Mouse (Mus musculus): Measurements from ENCODE around the gene Lmna.

Gene Lmna

DNA sequence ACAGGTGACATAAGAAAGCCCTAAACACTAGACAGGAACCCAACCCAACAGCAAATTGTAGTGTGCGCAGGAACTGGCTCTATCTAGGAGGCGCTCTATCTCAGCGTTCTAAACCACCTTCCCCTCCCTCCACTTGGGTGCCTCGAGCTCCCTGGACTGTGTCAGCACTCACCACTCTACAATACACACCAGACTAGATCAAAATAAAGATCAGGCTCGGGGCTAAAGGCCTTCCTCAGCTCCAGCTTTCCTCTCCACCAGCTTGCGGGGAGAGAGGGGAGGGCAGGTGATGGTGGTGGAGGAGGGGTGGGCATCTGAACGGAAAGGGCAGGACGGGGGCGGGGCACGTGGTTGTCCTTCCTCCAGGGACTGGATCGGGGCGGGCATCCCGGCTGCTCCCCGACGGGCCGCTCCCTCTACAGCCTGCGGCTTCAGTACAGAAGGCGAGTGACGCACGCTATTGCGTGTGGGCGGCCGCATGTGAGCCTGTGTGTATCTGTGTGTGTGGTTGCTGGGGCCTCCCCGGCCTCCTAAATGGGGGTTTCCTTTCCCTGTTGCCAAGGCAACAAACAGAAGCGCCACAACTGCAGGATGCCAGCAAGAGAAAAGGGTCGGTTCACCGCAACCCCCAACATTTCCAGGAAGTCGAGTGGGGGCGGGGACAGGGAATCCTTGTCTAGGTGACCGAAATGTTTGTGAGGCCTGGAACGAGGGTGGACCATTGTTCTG, at the start of gene Lmna:
Gene Lmna (minus strand): TSS at position 265 of the 729 bp plus-strand sequence.
- DNase-seq = peak; percentile 93

DNA sequence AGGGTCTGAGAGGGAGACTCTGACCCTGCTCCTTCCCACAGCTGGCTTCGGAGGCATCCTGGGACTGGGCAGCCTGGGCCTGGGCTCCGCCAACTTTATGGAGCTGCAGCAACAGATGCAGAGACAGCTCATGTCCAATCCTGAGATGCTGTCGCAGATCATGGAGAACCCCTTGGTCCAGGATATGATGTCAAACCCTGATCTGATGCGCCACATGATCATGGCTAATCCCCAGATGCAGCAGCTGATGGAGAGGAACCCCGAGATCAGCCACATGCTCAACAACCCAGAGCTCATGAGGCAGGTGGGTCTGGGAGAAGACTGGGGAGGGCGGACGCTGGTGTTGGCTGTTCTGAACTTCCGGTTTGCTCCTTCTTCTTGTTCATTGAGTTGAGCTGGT, 46.9 kb upstream of the Lmna start:
- no peak for DNase-seq

DNA sequence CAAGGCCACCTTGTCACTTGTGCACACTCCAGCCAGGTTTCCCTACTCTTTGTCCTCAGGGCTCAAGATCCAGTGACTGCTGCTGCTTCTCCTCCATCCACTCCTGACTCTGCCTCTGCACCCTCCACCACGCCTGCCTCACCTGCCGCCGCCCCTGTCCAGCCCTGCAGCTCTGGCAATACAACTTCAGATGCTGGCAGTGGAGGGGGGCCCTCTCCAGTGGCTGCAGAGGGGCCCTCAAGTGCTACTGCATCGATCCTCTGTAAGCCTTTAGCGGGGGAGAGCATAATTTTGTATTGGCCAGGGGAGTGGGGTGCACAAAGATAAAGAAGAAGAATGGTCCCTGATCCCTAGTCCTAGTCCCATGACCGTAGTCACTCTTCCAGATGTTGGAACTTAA, 46.0 kb upstream of the Lmna start:
- no peak for DNase-seq

DNA sequence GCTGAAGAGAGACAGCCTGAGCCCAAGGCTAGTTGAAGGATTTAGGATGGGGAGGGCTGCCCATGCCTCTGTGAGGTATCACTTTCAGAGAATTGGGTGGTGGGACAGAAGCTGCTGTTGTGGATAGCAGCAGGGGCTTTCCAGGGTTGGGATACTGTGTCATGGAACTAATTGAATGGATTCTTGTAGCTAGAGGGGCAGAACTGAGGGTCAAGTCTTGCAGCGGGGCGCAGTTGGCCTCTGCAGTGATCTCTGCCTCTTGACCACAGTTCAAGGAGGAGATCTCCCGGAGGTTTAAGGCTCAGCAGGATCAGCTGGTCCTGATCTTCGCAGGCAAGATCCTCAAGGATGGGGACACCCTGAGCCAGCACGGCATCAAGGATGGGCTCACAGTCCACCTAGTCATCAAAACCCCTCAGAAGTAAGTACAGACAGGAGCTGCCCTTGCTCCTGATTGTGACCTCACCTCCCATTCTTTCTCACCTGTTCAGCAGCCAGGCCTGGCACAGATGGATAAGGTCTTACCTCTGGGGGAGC, 45.4 kb upstream of the Lmna start:
- no peak for DNase-seq

DNA sequence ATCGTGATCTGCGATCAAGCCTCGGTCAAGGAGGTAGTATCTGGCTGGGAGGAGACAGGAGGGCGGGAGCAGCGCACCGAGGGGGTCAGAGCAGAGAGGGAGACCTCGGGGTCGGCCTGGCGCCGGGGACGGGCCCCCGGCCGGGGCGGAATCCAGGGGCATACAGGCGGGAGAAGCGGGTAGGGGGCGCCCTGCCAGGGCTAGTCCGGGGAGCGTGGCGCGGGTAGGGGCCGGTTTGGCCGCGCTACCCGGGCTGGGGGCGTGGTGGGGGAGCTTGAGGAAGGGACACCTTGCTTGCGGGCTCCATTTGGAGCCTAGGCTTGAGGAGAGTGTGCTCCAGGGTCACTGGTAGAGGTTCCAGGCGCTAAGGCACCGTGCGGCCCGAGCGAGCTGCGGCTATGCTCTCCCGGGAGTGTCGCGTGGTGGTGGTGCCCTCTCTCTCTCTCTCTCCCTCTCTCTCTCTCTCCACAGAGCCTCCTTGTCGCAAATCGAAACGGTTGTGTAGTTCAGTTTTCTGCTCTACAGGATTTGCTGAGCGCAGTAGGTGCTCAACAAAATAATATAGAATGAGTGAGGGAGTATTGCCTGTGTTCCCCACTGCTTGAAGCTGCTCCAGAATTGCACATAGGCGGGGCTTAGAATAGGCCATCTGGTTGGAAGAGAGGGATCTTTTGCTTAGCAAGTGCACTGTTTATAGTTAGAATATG, 44.3 kb upstream of the Lmna start:
- DNase-seq = peak; percentile 58

DNA sequence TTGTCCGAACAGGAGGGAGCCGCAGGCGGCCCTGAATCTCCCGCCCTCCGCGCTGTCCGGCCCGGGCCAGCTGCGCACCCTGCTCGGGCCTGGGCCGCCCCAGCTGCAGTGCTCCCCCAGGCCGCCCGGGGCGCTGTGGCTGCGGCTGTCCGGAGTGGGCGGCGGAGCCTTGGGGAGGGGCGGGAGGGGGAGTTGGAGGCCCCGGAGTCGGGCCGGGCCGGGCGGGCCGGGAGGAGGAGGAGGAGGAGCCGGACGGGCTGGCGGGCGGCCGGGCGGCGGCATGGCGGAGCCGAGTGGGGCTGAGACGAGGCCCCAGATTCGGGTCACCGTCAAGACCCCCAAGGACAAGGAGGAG, 43.7 kb upstream of the Lmna start, which contains the start of gene Ubqln4:
Gene Ubqln4 (plus strand): TSS at position 234 of the 355 bp plus-strand sequence.
- peak; percentile 93 for DNase-seq

DNA sequence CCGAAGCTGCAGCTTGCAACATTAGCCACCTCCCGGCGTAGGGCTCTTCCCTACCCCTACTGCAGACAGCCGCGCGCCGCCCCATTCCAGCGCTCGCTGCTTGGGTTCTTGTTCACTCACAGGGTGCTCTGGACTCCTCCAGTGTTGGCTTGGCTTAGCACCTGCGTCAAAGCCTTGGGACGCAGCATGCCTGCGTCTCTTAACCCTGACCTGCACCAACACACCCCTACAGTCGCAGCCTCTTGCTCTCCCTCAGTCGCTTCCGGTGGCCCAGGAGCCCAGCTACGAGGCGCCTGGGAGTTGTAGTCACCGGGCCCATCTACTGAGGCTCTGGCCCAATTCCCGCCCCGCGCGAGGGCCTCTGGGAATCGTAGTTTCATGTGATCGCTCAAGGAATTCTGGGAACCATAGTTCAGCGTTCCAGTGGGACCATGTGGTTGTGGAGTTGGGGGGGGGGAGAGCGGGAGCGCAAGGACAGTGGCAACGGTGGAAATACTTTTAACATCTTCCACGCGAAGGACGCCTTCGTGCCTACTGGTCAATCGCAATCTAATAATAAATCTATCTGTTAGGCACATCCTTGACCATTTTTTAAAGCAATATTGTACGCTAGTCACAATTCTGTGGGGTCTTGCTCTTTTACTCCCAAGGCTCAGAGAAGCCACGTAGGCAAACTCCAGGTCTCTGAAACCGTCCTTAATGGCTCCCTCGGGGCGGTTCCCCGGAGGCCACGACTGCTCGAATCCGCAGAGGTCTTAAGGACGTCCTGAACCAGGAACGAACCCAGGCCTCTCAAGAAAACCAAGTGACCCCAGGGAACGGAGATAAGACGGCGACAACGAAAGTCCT, 43.1 kb upstream of the Lmna start, which contains the start of gene Lamtor2:
Gene Lamtor2 (minus strand): TSS at position 399 of the 849 bp plus-strand sequence.
- DNase-seq = peak; percentile 97

DNA sequence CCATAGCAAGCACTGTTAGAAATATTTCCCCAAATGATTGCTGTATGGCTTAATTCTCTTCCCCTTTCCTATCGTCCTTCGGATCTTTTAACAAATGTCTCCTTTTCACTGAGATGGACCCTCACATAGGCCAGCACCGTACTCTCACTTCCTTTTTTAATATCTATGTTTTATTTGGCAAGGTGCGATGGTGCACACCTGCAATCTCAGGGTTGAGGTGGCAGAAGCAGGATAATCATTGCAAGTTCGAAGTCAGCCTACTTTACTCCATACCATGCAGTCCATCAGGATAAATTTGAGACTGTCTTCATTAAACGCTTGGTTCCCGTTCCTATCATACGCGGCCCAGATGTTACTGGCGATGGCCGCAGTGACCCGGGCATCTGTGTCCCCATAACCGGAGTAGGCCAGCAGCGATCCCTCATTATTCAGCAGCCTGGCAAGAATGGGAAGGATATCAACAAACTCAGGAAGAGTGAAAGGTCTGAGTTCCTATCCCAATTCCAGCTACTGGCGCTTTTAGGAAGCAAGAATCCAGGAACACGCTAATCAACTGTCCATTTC, 42.4 kb upstream of the Lmna start:
- DNase-seq = no peak

DNA sequence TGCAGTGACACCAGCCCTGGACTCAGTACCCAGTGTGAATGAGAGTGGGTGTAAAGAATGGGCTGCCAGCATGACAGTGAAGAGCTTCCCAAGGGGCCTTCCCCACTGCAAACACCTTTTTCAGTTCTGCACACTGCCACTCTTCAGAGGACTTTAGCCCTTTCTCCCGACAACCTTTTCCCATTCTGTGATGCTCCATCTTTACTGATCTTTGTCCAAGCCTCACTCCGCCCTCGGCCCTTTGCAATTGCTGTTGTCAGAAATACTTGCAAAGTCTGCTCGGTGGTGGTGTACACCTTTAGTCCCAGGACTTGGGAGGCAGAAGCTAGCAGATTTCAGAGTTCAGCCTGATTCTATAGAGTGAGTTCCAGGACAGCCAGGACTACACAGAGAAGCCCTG, 41.8 kb upstream of the Lmna start:
- no peak for DNase-seq

DNA sequence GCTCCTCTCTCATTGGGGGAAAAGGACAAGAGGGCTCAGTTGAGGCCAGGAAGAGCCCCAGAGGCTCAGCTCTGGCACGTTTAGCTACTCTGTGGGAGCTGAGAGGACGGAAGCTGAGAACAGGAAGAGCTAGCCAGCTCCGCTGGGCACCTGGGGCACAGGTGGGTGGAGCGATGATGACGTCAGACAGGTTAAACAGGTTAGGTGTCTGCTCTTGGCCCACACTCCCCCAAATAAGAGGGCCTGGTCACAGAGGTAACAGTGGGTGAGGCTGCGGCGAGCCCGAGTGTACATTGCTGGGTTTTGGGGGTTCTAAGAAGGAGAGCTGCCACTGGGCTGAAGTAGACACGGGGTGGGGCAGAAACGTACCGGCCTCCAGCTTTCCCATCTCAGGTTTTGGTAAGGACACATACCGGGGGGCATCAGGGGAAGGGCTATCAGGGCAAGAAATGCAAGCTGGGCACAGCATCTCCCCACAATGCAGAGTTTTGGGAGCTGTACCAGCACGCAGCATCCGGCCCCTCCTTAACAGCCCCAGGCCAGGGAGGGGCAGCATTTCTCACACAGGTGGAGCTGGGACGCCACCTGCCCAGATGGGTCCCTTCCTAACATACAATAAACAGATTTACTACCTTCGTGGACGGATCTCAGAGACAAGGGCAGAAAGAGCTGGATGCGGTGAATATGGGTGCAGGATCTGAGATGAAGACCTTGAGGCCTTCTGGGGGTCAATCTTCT, 38.6 kb upstream of the Lmna start, which contains the start of gene Rab25:
Gene Rab25 (minus strand): TSS at position 121 of the 738 bp plus-strand sequence.
- DNase-seq = peak; percentile 2

DNA sequence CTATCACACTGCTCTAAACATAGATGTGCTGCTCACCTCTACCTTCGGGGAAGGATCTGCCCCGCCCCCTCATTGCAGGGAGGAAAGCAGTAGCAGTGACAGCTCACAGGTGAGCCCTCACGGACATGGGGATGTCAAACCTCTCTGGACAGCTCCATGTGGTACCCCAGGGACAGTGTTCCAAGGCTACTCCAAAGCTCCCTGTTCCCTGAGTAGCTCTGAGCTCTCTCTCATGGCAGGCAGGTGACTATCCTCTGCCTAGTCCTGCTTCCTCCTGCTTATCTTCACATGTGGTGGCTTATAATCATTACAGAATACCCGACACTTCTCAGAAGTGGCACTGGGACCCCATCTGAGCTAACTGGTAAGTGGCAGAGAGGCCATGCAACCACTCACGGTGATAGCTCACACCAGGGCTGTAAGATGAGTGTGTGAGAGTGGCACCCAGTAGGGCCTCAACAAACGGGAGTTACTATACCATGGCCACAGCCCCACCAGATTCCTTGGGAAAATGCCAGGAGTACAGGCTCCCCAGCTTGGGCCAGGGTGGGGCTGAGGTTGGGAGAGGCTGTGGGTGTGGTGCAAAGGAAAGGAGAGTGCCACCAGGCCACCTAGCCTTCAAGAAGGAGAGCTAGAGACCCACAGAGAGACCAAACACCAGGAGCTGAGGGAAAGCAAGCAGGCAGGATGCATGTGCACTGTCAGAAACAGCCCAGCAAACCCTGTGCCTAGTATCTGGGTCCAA, 37.1 kb upstream of the Lmna start:
- no peak for DNase-seq

DNA sequence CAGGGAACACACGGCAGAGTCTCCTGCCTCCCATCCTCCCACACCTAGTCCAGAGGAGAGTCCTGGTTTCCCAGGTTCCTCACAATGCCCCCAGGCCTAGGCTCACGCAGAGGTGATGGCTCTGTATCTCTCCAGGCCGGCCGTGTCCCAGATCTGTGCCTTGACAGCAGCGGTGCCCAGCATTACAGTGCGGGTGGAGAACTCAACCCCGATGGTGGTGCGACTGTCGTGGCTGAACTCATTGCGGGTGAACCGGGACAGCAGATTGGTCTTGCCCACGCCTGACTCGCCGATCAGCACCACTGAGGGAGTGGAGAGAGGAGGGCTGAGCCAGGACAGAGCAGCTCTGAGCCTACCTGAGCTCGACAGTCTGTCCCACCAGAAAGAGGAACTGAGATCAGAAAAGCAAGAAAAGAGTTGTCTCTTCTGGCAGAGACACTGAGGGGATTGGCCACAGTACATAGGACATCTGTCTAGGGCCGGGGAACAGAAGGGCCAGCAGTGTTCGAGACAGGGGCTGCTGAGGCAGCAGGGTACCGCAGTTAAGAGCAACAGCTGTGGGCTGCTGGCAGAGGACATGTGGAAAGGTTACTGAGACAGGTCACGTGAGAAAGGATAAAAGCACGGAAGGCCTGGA, 35.3 kb upstream of the Lmna start:
- no peak for DNase-seq

DNA sequence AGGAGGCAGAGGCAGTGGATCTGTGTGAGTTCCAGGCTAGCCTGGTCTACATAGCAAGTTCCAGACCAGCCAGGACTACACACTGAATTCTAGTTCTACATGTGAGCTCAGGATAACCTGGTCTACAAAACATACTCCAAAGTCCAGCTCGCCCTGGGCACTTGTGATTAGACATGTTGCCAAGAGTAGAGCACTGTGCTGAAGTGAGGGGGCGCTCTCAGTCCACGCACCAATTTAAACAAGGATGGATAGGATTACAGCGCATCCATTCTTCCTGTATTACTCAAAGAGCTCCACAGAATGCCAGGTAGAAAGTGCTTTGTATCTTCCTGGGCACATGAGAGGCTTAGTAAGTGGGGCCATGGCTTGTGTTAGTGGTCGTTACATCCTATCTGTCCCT, 34.8 kb upstream of the Lmna start:
- DNase-seq = peak; percentile 49

DNA sequence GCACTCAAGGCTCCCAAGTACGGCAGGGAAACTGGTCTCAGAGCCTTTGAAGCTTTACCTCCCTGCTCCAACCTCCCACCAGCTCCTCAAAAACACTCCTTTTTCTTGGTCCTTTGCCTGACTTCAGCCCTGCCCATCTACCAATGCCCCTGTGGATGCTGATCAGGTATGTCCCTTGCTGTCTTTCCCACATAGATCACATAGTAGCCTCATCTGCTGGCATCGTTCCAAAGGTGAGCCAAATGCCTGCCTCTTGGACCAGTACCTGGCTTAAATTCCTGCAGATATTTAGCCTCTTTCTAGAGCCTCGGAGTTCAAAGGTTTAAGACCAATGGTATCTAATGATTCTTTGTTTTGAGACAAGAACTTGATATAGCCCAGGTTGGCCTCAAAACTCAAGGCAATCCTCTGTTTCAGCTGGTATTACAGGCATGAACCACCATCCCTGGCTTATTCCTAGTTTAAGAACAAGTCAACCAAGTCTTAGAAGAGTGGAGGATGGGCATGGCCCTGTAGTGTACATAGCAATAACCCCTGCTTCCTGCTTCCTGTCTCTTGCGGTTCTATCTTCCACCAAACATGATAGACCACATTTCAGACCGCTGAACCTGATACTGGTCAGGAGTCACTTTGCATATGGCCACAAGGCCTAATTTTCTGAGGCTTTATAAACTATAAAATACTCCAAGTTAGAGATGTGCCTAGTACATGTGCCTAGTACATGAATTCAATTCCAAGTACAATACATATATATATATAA, 34.1 kb upstream of the Lmna start:
- DNase-seq = no peak

DNA sequence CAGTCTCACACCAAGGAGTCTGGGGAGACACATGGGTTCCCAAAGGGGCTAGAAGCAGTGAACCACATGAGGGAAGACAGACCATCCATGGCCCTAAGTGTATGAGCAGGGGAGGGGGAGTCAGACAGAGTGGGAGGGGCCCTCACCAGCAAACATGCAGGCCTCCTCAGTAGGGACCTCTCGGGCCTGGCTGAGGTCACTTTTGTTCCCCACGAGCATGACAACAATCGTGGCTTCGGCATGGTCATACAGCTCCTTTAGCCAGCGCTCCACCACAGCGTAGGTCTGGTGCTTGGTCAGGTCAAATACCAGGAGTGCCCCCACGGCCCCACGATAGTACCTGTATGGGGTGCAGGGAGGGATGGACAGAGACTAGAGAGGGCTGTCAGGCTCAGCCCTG, 33.4 kb upstream of the Lmna start:
- no peak for DNase-seq

DNA sequence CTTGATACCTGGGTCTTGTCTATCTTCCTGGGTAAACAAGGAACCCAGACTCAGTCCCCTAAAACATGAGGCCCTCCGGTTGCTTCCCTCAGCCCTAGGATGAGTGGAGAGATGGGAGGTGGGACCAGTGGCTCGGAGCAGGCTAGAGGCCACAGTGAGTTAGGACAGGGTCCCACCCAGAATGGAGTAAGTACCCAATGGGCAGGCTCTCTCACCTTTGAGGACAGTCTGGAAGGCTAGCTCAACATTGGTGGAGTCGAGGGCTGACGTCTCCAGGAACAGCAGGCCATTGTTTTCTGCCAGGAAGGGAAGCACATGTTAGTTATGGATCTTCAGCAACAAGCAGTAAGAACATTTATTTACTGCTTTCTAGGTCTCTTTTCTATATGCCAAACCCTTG, 32.7 kb upstream of the Lmna start:
- no peak for DNase-seq

DNA sequence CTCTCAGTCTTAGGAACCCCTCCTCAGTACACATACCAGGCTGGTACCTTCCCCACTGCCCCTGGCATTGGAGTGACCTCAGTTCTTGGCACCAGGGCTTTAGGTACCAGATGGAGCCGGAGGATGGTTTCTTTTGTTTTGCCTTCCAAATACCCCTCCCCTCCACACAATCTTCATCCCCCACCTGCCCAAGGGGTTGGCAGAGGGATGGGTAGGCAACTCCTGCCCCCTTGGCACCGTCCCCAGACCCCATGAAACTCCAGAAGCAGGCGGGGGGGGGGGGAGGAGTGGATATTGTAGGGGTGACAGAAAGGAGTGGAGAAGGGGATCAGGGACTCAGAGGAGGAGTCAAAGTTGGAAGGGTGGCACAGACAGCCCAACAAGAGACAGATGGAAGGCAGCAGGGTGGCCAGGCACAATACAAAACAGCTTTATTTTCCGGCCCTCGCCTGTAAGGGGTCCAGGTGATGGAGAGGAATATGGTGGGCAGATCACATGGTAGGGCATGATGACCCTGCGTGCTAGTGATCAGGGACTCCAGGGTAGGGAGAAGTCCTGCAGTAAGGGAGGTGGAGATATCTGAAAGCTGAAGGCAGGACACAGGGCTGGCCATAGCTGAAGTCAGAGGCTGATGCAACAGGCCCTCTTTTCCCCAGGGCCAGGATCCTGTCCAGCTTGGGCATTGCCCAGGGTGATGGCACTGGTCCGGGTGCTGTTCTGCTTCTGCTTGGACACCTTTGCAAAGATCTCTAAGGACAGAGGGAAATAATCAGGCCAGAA, 32.1 kb upstream of the Lmna start:
- DNase-seq = no peak

DNA sequence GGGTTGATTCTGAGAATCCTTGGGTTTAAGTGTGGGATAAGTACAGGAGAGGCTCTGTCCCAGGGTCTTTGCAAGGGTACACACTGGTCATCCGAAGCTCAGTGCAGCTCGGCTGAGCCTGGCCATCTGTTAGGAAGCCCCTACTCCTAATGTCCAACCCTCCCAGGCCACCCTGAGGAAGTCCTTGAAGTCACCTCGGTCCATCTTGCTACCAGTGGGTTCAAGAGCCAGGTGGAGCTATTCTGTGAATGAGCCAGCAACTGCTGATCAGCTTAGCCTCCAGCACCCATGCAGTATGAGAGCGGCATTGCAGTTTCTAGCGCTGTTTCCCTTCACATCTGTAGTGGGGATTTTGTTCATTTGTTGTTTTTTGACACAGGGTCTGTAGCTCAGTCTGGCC, 30.3 kb upstream of the Lmna start:
- no peak for DNase-seq

DNA sequence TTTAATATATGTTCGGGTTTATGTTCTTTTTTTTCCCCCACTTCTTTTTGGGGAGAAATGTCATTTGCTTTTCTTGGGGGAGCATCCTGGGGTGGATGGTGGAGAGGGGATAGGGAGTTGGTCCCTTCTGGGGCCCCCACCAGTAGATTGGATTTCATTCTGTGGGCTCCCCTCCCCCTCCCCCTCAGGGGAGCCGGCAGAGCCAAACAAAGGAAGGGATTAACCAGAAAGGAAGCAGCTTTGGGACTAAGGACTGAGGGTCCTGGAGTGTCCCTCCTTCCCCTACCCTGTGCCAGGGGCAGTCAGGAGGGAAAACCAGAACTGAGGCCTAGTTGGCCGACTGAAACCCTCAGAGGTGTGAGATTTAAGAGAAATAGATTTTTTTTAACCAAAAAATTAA, 29.6 kb upstream of the Lmna start:
- DNase-seq = no peak

All from liver (tissue).